Mouse (Mus musculus): ENCODE measurements around the gene 9930111J21Rik2. TPM values are rescaled to one million over a fixed set of nuclear protein-coding genes. Genes with fewer than 3 reads are reported as not detected.

9930111J21Rik2 gene
- polyA plus RNA-seq, 1 experiment from 2014 or later, result 0.41 TPM

DNA sequence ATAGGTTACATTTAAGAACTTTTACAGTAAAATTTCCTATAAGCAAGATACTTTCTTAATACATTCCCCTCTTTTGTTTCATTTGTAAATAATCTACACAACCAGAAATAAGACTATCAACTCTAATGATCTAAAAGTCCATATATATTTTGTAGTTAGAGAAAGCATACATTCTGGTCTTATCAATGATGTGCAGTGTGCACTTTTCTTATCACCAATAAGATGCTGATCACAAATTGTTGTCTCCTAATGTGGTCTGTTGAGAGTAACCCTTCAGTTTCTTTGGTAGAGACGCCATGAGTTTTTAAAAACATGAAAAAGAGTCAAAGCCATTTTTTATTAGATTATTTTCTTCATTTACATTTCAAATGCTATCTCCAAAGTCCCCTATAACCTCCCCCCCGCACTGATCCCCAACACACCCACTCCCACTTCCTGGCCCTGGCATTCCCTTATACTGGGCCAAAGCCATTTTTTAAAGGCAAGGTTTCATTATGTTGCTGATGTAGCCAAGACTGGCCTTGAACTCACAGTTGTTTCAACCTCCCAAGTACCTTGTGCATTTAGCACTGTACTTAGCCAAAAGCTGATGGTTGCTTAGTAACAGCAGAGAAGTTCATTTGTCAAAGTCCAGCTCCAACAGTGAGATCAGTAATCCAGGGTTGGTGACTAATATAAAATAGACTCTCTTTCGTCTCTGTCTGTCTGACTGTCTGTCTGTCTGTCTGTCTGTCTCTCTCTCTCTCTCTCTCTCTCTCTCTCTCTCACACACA lies 38.9 kb upstream of the 9930111J21Rik2 start:
- Histone ChIP-seq H3K36me3 (replicated peaks; ENCODE audit: control insufficient read depth, insufficient read depth) (no peaks in the 10 kb centered on the region), H3K9me3 (ENCODE audit: control insufficient read depth, low read length) (no peaks in the 10 kb centered on the region), H3K4me2 (replicated peaks) (no peak overlapping the region), H3K27ac (no peak overlapping the region), H3K4me3 (replicated peaks; ENCODE audit: low read length) (no peak overlapping the region), H3K9ac (no peak overlapping the region), H3K27me3 (ENCODE audit: control insufficient read depth, insufficient read depth, low read length) (no peaks in the 10 kb centered on the region), H3K4me1 (replicated peaks; ENCODE audit: control insufficient read depth, insufficient read depth, low read length) (no peaks in the 10 kb centered on the region)
- no peak for DNase-seq (ENCODE audit: low spot score)
- ATAC-seq (ENCODE audit: low FRiP score), result no peak
- WGBS, result 76% methylated on average over 3 of the region's 3 CpGs

DNA sequence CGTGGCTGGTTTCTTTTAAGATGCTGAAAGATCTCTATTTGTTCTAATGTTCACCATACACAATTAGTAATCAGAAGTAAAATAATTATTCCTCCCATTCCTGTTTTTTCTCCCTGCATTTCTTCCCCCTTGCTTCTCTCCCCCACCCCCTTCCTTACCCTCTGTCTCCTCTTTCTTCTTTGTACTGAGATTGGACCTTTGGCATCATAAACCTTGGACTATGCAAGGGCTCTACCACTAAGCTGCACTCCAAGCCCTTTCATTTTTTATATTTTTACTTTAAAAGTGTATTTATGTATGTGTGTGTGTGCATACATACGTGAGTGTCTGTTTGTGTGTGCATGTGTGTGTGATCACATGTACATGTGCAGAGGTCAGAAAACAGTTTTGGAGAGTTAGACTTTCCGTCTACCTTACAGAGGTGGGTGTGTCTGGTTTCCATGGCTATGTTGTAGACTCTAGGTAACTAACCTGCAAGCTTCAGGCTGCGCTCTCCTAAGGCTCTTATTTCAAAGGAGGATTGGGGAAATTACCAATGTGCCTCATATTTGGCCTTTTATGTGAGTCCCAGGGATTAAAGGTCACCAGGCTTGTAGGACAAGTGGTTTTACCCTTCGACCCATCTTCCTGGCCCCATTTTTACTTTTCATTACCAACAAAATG lies 38.1 kb upstream of the 9930111J21Rik2 start:
- Histone ChIP-seq H3K27ac (no peak overlapping the region), H3K9me3 (ENCODE audit: control insufficient read depth, low read length) (no peaks in the 10 kb centered on the region), H3K4me3 (replicated peaks; ENCODE audit: low read length) (no peak overlapping the region), H3K27me3 (ENCODE audit: control insufficient read depth, insufficient read depth, low read length) (no peaks in the 10 kb centered on the region), H3K9ac (no peak overlapping the region), H3K4me2 (replicated peaks) (no peak overlapping the region), H3K36me3 (replicated peaks; ENCODE audit: control insufficient read depth, insufficient read depth) (no peaks in the 10 kb centered on the region), H3K4me1 (replicated peaks; ENCODE audit: control insufficient read depth, insufficient read depth, low read length) (no peaks in the 10 kb centered on the region)
- WGBS, result 95% methylated on average over 5 of the region's 5 CpGs
- ATAC-seq (ENCODE audit: low FRiP score) (no peak), DNase-seq (ENCODE audit: low spot score) (no peak)

DNA sequence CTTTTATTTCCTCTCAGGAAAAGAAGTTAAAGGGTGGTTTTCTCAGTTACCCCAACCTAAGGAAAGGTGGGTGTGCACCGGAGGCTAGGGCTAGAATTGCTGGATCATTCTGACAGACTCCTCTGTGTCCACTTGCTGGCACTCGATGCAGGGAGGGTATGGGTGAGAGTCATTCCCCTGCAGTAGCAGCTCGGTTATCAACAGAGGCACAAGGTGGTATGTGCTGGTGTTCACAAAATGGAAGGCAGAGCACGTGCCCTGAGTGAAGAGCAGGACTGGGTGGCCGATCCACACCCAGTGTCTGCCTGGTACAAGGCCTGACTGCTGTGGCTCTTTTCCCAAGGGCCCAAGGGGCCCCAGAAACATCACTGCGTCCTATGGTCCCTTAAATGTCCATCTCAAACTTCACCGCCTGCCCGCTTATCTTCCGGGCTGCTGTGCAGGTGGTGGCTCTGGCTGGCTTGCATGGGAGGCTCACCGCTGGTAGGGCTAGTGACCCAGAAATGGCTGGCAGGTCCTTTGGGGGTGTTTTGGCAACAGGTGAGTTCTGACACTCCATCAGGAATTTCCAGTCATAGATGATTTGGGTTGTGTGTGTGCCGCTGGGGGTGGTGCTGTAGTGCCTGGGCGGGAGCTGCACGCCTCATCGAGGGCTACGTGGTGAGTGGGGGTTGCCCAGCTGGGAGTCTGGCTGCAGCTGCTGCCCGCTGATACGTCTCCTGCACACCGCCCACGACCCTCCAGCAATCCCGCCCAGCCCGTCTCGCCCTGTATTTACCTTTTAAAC lies 37.0 kb upstream of the 9930111J21Rik2 start:
- ATAC-seq (ENCODE audit: low FRiP score) (no peak), DNase-seq (ENCODE audit: low spot score) (no peak)
- H3K4me2 ChIP-seq (replicated peaks), result no peak overlapping the region
- no peaks in the 10 kb centered on the region for H3K36me3 ChIP-seq (replicated peaks; ENCODE audit: control insufficient read depth, insufficient read depth)
- WGBS, result 47% methylated on average over 22 of the region's 22 CpGs
- no peaks in the 10 kb centered on the region for H3K9me3 ChIP-seq (ENCODE audit: control insufficient read depth, low read length)
- H3K4me3 ChIP-seq (replicated peaks; ENCODE audit: low read length), result no peak overlapping the region
- no peak overlapping the region for H3K9ac ChIP-seq
- H3K27me3 ChIP-seq (ENCODE audit: control insufficient read depth, insufficient read depth, low read length), result no peaks in the 10 kb centered on the region
- no peaks in the 10 kb centered on the region for H3K4me1 ChIP-seq (replicated peaks; ENCODE audit: control insufficient read depth, insufficient read depth, low read length)
- no peak overlapping the region for H3K27ac ChIP-seq

DNA sequence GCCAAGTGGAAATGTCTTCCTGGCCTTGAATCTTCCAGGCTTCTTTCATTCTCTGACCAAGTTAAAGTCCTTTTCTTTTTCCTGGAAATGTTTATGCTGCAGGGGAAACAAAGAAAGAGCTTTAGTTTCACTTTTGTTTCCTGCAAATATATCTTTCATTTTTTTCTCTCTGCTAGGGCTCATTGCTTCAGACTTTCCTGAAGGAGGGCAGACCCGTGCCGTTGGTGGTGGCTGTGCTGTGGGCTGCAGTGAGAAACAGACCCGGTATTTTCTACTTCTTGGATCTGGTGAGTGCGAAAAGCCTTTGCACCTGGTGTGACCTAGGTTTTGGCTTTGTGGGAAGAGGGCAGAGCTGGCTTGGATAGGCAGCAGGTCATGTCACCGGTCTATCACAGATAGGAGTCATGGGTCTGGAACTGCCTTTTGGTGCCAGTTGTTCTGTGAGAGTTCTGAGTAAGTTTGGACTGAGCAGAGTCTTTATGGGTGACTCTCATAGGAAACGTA lies 35.9 kb upstream of the 9930111J21Rik2 start:
- no peak overlapping the region for H3K27ac ChIP-seq
- H3K4me2 ChIP-seq (replicated peaks), result no peak overlapping the region
- WGBS, result 86% methylated on average over 6 of the region's 6 CpGs
- no peaks in the 10 kb centered on the region for H3K4me1 ChIP-seq (replicated peaks; ENCODE audit: control insufficient read depth, insufficient read depth, low read length)
- no peaks in the 10 kb centered on the region for H3K36me3 ChIP-seq (replicated peaks; ENCODE audit: control insufficient read depth, insufficient read depth)
- no peak for ATAC-seq (ENCODE audit: low FRiP score)
- DNase-seq (ENCODE audit: low spot score), result no peak
- H3K9ac ChIP-seq, result no peak overlapping the region
- no peaks in the 10 kb centered on the region for H3K27me3 ChIP-seq (ENCODE audit: control insufficient read depth, insufficient read depth, low read length)
- no peaks in the 10 kb centered on the region for H3K9me3 ChIP-seq (ENCODE audit: control insufficient read depth, low read length)
- H3K4me3 ChIP-seq (replicated peaks; ENCODE audit: low read length), result no peak overlapping the region

DNA sequence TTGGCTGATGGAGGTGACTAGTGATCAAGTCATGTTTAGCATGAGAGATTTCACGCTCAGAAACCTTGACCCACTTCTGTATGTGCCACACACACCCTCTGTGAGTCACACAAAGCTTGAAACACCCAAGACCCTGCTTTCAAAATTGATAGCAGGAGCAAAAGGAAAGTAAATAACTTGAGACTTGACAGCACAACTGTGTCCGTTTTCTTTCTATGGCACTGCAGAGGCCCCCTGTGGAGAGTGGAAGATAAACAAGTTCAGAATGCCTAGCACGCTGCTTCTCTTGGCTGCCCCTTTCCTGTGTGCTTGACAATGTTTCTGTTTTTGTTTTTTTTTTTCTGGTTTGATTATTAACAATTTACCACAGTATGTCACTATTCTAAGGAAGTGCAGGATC lies 33.8 kb upstream of the 9930111J21Rik2 start:
- H3K9me3 ChIP-seq (ENCODE audit: control insufficient read depth, low read length), result no peaks in the 10 kb centered on the region
- 55% methylated on average over 3 of the region's 3 CpGs for WGBS
- no peaks in the 10 kb centered on the region for H3K4me1 ChIP-seq (replicated peaks; ENCODE audit: control insufficient read depth, insufficient read depth, low read length)
- H3K27ac ChIP-seq, result no peak overlapping the region
- H3K27me3 ChIP-seq (ENCODE audit: control insufficient read depth, insufficient read depth, low read length), result no peaks in the 10 kb centered on the region
- no peak for ATAC-seq (ENCODE audit: low FRiP score)
- no peak overlapping the region for H3K4me2 ChIP-seq (replicated peaks)
- H3K36me3 ChIP-seq (replicated peaks; ENCODE audit: control insufficient read depth, insufficient read depth), result no peaks in the 10 kb centered on the region
- no peak overlapping the region for H3K9ac ChIP-seq
- DNase-seq (ENCODE audit: low spot score), result no peak
- no peak overlapping the region for H3K4me3 ChIP-seq (replicated peaks; ENCODE audit: low read length)

DNA sequence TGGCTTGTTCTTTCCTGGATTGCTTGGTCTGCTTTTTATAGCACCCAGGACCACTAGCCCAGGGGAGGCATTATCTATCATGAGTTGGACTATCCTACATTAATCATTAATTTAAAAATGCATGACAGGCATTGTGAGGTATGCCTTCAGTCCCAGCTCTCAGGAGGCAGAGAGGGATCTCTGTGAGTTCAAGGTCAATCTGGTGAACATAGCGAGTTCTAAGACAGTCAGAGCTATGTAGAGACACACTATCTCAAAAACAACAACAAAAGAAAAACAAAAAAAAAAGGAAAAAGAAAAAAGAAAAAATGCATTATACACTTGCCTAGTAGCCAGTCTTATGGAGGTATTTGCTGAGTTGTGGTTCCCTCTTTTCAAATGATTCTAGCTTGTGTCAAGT lies 33.3 kb upstream of the 9930111J21Rik2 start:
- Histone ChIP-seq H3K9me3 (ENCODE audit: control insufficient read depth, low read length) (no peaks in the 10 kb centered on the region), H3K36me3 (replicated peaks; ENCODE audit: control insufficient read depth, insufficient read depth) (no peaks in the 10 kb centered on the region), H3K4me3 (replicated peaks; ENCODE audit: low read length) (no peak overlapping the region), H3K27me3 (ENCODE audit: control insufficient read depth, insufficient read depth, low read length) (no peaks in the 10 kb centered on the region), H3K4me2 (replicated peaks) (no peak overlapping the region), H3K27ac (no peak overlapping the region), H3K4me1 (replicated peaks; ENCODE audit: control insufficient read depth, insufficient read depth, low read length) (no peaks in the 10 kb centered on the region), H3K9ac (no peak overlapping the region)
- ATAC-seq (ENCODE audit: low FRiP score), result no peak
- DNase-seq (ENCODE audit: low spot score), result no peak
- WGBS, result 74% methylated on average over 1 of the region's 1 CpGs

DNA sequence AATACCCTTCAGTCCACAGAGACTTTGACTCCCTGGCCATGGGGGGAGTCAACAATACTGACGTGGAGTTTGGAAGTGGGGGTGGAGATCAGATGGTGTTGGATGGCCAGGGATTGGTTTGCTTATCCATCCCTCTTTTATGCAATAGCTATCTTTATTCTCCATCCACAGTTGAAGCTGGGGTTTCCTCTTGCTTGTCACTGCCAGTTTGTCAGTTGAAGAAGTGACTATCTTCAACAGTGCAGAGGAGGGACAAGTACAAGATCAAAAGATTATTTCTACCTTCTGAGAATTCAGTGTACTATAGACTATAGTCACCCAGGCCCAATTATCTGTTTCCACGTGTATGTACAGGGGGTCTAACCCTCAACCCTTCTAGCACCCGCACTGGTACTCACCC lies 32.8 kb upstream of the 9930111J21Rik2 start:
- Histone ChIP-seq H3K4me2 (replicated peaks) (no peak overlapping the region), H3K27me3 (ENCODE audit: control insufficient read depth, insufficient read depth, low read length) (no peaks in the 10 kb centered on the region), H3K36me3 (replicated peaks; ENCODE audit: control insufficient read depth, insufficient read depth) (no peaks in the 10 kb centered on the region), H3K27ac (no peak overlapping the region), H3K4me1 (replicated peaks; ENCODE audit: control insufficient read depth, insufficient read depth, low read length) (no peaks in the 10 kb centered on the region), H3K9ac (no peak overlapping the region), H3K4me3 (replicated peaks; ENCODE audit: low read length) (no peak overlapping the region), H3K9me3 (ENCODE audit: control insufficient read depth, low read length) (no peaks in the 10 kb centered on the region)
- DNase-seq (ENCODE audit: low spot score), result no peak
- ATAC-seq (ENCODE audit: low FRiP score), result no peak
- WGBS, result 83% methylated on average over 3 of the region's 3 CpGs

DNA sequence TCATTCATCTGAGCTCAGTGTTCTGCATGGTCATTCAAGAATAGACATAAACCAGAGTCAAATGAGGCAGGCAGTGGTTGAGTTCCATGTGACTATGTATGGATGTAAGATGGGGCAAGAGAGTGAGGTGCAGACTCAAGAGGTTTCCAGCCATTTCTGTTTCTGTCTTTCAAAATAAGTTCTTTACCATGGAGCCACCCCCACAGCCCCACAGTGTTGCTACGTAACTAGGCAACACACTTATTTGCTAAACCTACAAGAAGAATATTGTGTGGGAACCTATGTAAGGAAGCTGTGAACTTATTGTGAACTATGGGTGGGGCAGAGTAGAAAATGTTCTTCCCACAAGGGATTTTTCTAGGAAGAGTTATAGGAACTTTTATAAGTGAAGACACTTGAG lies 32.1 kb upstream of the 9930111J21Rik2 start:
- ATAC-seq (ENCODE audit: low FRiP score) (no peak), DNase-seq (ENCODE audit: low spot score) (no peak)
- 88% methylated on average over 1 of the region's 1 CpGs for WGBS
- Histone ChIP-seq H3K9me3 (ENCODE audit: control insufficient read depth, low read length) (no peaks in the 10 kb centered on the region), H3K36me3 (replicated peaks; ENCODE audit: control insufficient read depth, insufficient read depth) (no peaks in the 10 kb centered on the region), H3K4me1 (replicated peaks; ENCODE audit: control insufficient read depth, insufficient read depth, low read length) (no peaks in the 10 kb centered on the region), H3K27me3 (ENCODE audit: control insufficient read depth, insufficient read depth, low read length) (no peaks in the 10 kb centered on the region), H3K9ac (no peak overlapping the region), H3K27ac (no peak overlapping the region), H3K4me2 (replicated peaks) (no peak overlapping the region), H3K4me3 (replicated peaks; ENCODE audit: low read length) (no peak overlapping the region)

DNA sequence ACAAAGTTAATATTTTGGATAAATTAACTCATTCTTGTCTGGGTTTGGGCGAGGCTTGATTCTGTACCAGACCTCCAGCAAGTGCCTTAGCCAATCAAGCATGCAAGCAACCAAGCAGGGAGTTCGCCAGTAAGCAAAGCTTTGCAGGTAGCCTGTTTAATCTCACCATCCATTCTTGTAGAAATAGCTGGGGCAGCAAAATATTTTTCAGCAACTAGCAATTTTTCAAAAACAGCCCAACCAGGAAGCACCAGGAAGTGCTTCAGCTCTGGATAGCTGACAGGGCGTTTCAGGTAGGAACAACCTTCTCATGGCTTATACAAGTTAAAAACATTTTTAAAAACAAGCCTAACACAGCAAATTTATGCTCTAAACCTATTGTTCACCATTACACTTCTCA lies 30.8 kb upstream of the 9930111J21Rik2 start:
- no peaks in the 10 kb centered on the region for H3K9me3 ChIP-seq (ENCODE audit: control insufficient read depth, low read length)
- no peak for ATAC-seq (ENCODE audit: low FRiP score)
- no peak overlapping the region for H3K9ac ChIP-seq
- H3K4me2 ChIP-seq (replicated peaks), result no peak overlapping the region
- H3K4me3 ChIP-seq (replicated peaks; ENCODE audit: low read length), result no peak overlapping the region
- DNase-seq (ENCODE audit: low spot score), result no peak
- no peaks in the 10 kb centered on the region for H3K4me1 ChIP-seq (replicated peaks; ENCODE audit: control insufficient read depth, insufficient read depth, low read length)
- no peak overlapping the region for H3K27ac ChIP-seq
- no peaks in the 10 kb centered on the region for H3K36me3 ChIP-seq (replicated peaks; ENCODE audit: control insufficient read depth, insufficient read depth)
- 81% methylated on average over 3 of the region's 3 CpGs for WGBS
- H3K27me3 ChIP-seq (ENCODE audit: control insufficient read depth, insufficient read depth, low read length), result no peaks in the 10 kb centered on the region
